Mouse (Mus musculus): ENCODE measurements at regions not wholly inside any gene's neighbourhood (a gene's known extent, or its start where the extent isn't known, plus 50 kb on each side); places are given as distances from the start of the nearest gene placed in this dataset.

GRCm38 (mm10) chrX:57711914-57712313 lies 208.4 kb upstream of the Gpr101 start:
- no peak for TF ChIP-seq CTCF (IDR thresholded peaks at IDR 0.05; ENCODE audit: low read depth)
- Histone ChIP-seq H3K36me3 (ENCODE audit: control insufficient read depth, insufficient read depth) (no peaks in the 10 kb centered on the region), H3K4me3 (ENCODE audit: low read depth, low read length) (no peak overlapping the region), H3K9me3 (ENCODE audit: control insufficient read depth) (no peaks in the 10 kb centered on the region), H3K4me2 (replicated peaks; ENCODE audit: low read depth) (no peak overlapping the region), H3K27me3 (replicated peaks; ENCODE audit: control insufficient read depth, insufficient read depth, low read length) (no peaks in the 10 kb centered on the region), H3K27ac (ENCODE audit: low read depth, low read length) (no peak overlapping the region), H3K9ac (ENCODE audit: low read depth, low read length) (no peak overlapping the region), H3K4me1 (replicated peaks; ENCODE audit: control insufficient read depth, insufficient read depth, low read length) (no peaks in the 10 kb centered on the region)
- no peak for ATAC-seq
- WGBS, result 64% methylated on average over 6 of the region's 6 CpGs

GRCm38 (mm10) chrX:57709115-57709877 lies 205.7 kb upstream of the Gpr101 start:
- no peaks in the 10 kb centered on the region for H3K9me3 ChIP-seq (ENCODE audit: control insufficient read depth)
- no peak overlapping the region for H3K4me2 ChIP-seq (replicated peaks; ENCODE audit: low read depth)
- H3K27me3 ChIP-seq (replicated peaks; ENCODE audit: control insufficient read depth, insufficient read depth, low read length), result no peaks in the 10 kb centered on the region
- H3K4me1 ChIP-seq (replicated peaks; ENCODE audit: control insufficient read depth, insufficient read depth, low read length), result no peaks in the 10 kb centered on the region
- no peak overlapping the region for H3K27ac ChIP-seq (ENCODE audit: low read depth, low read length)
- no peak for TF ChIP-seq CTCF (IDR thresholded peaks at IDR 0.05; ENCODE audit: low read depth)
- no peak overlapping the region for H3K4me3 ChIP-seq (ENCODE audit: low read depth, low read length)
- H3K9ac ChIP-seq (ENCODE audit: low read depth, low read length), result no peak overlapping the region
- ATAC-seq, result no peak
- WGBS, result 81% methylated on average over 12 of the region's 12 CpGs
- H3K36me3 ChIP-seq (ENCODE audit: control insufficient read depth, insufficient read depth), result no peaks in the 10 kb centered on the region

- Histone ChIP-seq H3K27me3 (replicated peaks; ENCODE audit: control insufficient read depth, insufficient read depth, low read length) (no peaks in the 10 kb centered on the region), H3K27ac (ENCODE audit: low read depth, low read length) (no peak overlapping the region), H3K9me3 (ENCODE audit: control insufficient read depth) (no peaks in the 10 kb centered on the region), H3K36me3 (ENCODE audit: control insufficient read depth, insufficient read depth) (no peaks in the 10 kb centered on the region), H3K4me2 (replicated peaks; ENCODE audit: low read depth) (no peak overlapping the region), H3K4me1 (replicated peaks; ENCODE audit: control insufficient read depth, insufficient read depth, low read length) (no peaks in the 10 kb centered on the region), H3K4me3 (ENCODE audit: low read depth, low read length) (no peak overlapping the region), H3K9ac (ENCODE audit: low read depth, low read length) (no peak overlapping the region)
- 78% methylated on average over 6 of the region's 6 CpGs for WGBS
- TF ChIP-seq CTCF (IDR thresholded peaks at IDR 0.05; ENCODE audit: low read depth), result no peak
- no peak for ATAC-seq
Measured at GRCm38 (mm10) chrX:57708501-57708900, 204.9 kb upstream of the Gpr101 start.

- Histone ChIP-seq H3K4me3 (ENCODE audit: low read depth, low read length) (no peak overlapping the region), H3K36me3 (ENCODE audit: control insufficient read depth, insufficient read depth) (no peaks in the 10 kb centered on the region), H3K9ac (ENCODE audit: low read depth, low read length) (no peak overlapping the region), H3K4me1 (replicated peaks; ENCODE audit: control insufficient read depth, insufficient read depth, low read length) (no peaks in the 10 kb centered on the region), H3K27me3 (replicated peaks; ENCODE audit: control insufficient read depth, insufficient read depth, low read length) (no peaks in the 10 kb centered on the region), H3K9me3 (ENCODE audit: control insufficient read depth) (no peaks in the 10 kb centered on the region), H3K4me2 (replicated peaks; ENCODE audit: low read depth) (no peak overlapping the region), H3K27ac (ENCODE audit: low read depth, low read length) (no peak overlapping the region)
- WGBS, result 32% methylated on average over 7 of the region's 7 CpGs
- TF ChIP-seq CTCF (IDR thresholded peaks at IDR 0.05; ENCODE audit: low read depth), result no peak
- ATAC-seq, result no peak
Measured at GRCm38 (mm10) chrX:57707932-57708331, 204.4 kb upstream of the Gpr101 start.

- Histone ChIP-seq H3K4me3 (ENCODE audit: low read depth, low read length) (no peak overlapping the region), H3K27me3 (replicated peaks; ENCODE audit: control insufficient read depth, insufficient read depth, low read length) (no peaks in the 10 kb centered on the region), H3K4me1 (replicated peaks; ENCODE audit: control insufficient read depth, insufficient read depth, low read length) (no peaks in the 10 kb centered on the region), H3K4me2 (replicated peaks; ENCODE audit: low read depth) (no peak overlapping the region), H3K9me3 (ENCODE audit: control insufficient read depth) (no peaks in the 10 kb centered on the region), H3K9ac (ENCODE audit: low read depth, low read length) (no peak overlapping the region), H3K36me3 (ENCODE audit: control insufficient read depth, insufficient read depth) (no peaks in the 10 kb centered on the region), H3K27ac (ENCODE audit: low read depth, low read length) (no peak overlapping the region)
- no peak for TF ChIP-seq CTCF (IDR thresholded peaks at IDR 0.05; ENCODE audit: low read depth)
- WGBS, result 69% methylated on average over 3 of the region's 3 CpGs
- ATAC-seq, result no peak
Measured at GRCm38 (mm10) chrX:57706683-57707308, 203.2 kb upstream of the Gpr101 start.

- Histone ChIP-seq H3K9me3 (ENCODE audit: control insufficient read depth) (no peaks in the 10 kb centered on the region), H3K9ac (ENCODE audit: low read depth, low read length) (no peak overlapping the region), H3K4me3 (ENCODE audit: low read depth, low read length) (no peak overlapping the region), H3K4me1 (replicated peaks; ENCODE audit: control insufficient read depth, insufficient read depth, low read length) (no peaks in the 10 kb centered on the region), H3K27me3 (replicated peaks; ENCODE audit: control insufficient read depth, insufficient read depth, low read length) (no peaks in the 10 kb centered on the region), H3K36me3 (ENCODE audit: control insufficient read depth, insufficient read depth) (no peaks in the 10 kb centered on the region), H3K27ac (ENCODE audit: low read depth, low read length) (no peak overlapping the region), H3K4me2 (replicated peaks; ENCODE audit: low read depth) (no peak overlapping the region)
- ATAC-seq, result no peak
- WGBS, result 30% methylated on average over 1 of the region's 1 CpGs
- TF ChIP-seq CTCF (IDR thresholded peaks at IDR 0.05; ENCODE audit: low read depth), result no peak
Measured at GRCm38 (mm10) chrX:57692506-57692905, 188.9 kb upstream of the Gpr101 start.
